Mouse (Mus musculus) WW6 (cell line): ENCODE measurements around the gene Wwc1.

Experiments used
- DNase-seq: peaks from one replicate; pipeline ENCODE4 v3.0.0-alpha.2; 2013; ENCODE audit warnings: low read depth, low spot score

Gene Wwc1

DNA sequence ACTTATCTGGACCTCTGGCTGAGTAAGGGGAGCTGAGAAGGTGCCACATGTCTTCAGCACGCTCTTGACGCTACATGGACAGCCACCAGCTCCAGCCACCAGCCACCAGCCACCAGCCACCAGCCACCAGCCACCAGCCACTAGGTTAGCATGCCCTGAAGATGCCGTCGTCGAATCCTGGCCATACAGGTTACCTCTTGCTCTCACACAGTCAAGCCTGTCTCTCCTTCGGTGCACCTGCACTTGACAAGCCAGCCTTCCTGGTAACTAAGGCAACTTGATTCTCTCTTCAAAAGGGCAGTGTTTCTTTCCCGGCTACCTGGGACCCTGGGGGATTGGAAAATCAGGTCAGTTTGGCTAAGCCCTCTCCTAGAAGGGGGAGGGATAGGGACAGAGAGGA, 7.2 kb downstream of the Wwc1 start:
- no peak for DNase-seq

DNA sequence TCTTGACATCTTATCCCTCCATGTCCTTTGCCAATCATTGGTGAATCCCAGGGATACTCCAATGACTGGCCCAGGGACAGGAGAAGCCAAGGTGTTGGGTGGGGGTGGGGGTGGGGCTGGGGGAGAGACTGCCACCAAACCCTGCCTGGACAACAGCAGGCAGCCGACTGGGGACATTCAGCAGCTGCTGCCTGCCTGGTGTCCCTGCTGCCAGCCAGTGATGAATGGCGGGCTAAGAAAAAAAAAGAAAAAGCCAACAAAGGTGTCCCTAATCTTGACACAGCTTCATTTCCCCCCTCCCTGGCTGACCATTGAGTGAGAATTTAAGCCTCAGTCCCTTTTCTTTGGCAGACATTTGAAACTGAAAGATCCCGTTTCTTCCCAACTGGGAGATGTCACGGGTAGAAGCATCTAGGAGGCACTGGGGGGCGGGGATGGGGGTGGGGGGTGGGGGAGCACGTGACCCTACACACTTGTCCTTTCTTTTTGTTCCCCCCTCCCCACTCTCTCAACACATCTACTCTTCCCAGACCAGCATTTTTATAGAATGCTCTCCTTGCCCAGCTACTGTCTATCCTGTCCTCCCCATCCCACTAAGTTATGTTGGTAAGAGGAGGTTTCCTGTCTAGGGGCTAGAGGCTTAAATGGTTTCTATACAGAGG, 7.9 kb downstream of the Wwc1 start:
- DNase-seq = no peak

DNA sequence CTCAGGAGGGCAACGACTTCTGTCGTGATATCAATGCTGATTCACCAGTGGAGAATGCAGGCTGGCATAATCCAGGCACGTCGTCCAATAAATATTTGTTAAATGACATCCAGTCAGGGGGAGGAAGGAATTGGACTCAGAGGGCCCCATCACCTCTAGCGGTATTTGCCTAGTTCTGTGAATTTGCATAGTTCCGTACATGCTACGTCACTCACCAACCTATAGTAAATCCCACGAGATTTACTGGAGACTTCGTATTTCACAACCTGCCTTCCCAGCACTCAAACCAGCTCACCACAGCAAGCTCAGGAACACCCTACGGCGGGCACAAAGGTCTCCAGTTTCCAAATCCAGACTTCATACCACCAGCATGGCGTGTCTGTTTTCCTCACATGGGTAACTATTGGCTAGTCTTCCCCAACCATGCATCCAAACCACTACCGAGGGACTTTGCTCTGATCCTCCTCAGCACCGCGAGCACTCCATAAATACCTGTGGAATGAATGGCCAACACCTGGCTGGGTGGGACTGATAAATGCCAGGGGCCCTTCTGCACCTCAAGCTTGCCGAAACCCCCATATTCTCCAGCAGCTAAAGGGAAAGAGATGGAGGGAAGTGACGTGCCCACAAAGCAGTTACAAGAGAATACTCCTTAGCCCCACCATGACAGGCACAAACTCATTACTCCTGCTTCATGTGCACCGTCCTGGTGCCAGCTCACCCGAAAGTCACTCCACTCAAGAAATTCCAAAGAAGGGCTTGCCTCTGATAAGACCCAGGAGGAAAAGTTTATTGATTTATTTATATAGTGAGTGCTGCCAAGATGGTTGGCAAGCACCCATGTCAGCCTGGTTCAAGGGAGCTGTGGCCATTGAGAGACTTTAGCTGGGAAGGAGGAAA, 9.3 kb downstream of the Wwc1 start:
- no peak for DNase-seq

DNA sequence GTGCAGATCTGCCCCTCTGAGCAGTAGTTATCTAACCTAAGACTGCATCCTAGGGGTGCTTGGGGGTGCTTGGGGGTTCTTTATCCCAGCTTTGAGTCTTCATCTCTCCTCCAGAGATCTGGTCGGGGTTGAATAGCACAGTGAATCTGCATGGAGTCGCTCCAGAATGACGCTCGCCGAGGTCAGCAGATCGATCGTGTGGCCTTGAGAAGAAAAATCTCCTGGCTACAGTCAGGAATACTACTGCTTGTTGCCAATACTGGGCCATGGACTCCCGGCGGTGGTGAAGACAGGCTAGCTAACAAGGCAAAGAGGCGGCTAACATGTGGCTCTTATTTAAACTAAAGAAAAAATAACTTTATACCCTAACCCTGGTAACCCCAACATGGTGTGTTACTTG, 12.0 kb downstream of the Wwc1 start:
- no peak for DNase-seq

DNA sequence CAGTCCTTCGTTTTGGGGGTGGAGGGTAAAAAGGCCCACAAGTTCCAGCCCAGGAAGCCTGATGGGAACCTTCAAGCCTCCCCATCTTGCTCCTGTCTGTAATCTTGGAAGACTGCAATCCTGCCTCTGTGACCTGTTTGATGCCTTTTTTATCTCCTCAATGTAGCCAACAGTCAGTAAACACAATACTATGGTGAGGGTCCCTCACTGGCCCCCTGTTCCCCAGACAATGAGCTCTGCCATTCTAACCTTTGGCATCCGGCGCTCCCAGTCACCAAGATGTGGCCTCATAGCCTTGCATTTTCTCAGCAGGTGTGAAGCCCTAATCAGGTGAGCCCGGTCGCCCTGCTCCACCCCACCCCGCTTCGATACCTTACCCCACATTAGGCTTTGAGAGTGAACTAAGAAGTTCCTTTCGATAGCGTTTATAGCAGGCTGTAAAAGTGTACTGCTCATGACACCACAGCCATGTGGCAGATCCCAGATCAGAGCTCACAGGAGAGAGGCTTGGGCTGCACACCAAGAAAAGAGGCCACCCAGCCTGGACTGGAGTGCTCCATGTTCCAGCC, 16.3 kb downstream of the Wwc1 start:
- DNase-seq = no peak

DNA sequence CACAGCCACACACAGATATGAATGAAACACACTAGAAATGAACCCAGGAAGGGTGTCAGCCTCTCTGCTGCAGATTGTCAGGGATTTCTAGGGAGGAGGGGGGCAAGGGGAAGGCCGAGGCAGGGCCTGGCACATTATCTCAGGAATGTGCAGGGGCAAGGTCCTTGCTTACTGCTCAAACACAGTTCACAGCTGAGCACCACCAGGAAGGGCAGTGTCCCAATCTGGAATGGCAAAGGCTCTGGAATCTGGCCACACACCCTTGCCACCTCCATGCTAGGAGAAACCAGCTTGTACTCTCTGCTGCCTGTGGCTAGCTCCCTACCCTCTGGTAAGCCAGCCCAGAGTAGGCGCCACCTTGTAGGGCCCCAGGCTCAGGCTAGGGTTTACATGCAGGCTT, 16.8 kb downstream of the Wwc1 start:
- DNase-seq = no peak

DNA sequence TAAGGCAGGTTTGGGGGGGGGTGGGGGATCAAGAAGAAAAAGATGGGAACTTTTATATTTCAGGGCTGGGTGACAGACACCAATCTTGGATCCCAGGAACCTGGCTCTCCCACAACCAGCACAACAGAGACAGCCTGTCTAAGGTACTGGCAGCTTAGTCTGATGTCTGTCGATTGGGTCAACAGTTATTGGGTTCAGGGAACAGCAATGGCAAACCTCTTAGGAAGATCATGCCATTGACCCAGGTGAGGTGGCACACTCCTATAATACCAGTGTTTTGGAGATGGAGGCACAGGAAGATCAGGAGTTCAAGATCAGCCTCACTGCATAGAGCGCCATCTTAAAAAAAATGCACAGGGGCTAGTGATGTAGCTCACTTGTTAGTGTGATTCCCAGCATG, 17.9 kb downstream of the Wwc1 start:
- DNase-seq = no peak

DNA sequence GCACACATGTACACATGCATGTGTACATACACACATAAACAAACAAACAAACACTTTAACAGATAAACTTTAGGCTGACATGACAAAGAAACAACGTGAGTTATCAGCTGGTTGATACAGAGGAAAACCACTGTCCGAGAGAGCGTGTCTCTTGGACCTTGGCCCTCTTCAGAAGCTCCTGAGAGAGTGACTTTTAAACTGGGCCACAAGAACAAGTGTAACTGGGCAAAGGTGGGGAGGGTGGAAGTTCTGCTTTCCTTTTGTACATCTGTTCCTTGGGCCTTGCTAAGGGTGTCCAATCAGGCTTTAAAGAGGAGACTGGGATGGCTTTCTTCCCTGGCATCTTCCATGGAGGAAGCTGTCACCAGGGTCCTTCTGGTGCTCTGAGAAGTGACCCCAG, 21.1 kb downstream of the Wwc1 start:
- no peak for DNase-seq

DNA sequence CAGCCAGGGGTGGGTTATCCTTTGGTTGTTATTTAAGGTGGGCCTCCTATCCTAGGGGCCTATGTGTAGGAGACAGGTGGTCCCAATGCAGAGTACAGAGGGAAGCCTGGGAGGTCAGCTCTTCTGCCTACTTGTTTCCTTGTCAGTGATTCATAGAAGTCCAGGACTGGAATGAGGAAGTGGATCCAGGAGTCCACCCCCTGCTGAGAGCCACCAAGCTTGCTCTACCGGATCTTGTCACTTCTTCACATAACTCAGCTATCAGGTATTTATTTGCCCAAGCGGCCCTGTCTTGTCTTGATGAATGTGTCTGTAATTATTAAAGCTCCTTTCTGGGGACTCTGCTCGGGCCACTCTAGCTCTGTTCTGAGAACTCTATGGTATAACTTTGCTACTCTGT, 24.8 kb downstream of the Wwc1 start:
- DNase-seq = no peak

DNA sequence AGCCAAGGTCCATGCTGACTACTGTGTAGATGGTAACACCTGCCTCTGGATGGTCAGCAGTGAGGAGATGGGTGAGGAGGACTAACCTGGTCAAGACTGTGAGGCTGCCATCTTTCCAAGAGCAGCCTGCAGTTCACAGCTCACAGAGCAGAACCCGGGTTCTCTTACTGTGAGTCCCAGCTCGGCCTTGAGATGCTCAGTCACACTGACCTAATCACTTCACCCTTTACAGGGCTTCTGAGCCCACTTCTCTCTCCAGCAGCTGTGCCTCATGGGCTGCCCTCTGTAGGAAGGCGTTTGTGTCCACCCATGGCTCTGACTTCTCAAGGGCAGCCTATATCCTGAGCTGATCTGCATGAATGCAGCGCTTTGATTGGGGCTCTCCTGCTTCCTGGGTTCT, 27.1 kb downstream of the Wwc1 start:
- no peak for DNase-seq

DNA sequence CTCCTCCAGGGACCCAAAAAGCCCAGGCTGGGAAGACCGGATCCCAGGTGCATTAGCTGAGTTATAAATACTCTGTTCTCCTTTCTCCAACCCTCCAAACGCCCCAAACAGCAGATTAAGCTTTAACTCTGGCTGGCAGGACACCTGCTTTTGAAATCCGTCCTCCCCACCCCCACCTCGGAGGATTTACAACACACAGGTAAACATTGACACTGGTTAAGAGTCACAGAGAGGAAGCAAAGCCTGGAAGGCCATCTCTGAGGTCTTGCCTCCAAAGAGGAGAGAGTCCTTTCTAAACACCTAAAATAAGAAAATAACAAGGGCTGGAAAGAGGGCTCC, 28.6 kb downstream of the Wwc1 start:
- DNase-seq = no peak

DNA sequence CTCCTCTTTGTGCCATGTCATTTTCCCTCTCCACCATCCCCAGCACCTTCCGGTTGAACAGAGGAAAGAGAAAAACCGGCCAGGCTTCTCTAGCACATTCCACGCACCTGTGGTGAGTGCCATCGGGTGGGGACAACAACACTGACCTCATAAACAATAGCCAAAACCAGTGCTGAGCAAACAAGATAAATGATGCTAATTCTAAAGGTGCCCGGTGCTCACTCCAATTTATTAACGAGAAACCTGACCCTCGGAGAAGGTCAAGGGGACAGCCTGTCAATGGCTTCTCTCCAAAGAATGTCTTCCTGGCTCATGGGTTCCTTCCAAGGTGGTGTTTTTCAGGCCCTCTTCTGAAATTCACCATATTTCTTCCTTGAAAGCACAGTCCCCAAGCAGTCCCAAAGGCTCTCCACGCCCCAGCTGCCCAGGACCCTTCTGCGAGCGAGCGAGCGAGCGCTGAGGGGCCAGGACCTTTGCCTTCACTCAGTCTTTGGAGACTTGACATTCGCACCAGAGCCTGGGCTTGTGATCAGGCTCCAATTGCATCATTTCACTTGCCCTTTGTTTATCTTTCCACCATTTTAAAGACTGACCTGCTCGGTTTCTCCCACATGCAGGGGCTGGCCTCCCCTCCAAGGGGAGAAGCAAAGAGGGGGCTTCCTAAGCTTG, 29.1 kb downstream of the Wwc1 start:
- no peak for DNase-seq

DNA sequence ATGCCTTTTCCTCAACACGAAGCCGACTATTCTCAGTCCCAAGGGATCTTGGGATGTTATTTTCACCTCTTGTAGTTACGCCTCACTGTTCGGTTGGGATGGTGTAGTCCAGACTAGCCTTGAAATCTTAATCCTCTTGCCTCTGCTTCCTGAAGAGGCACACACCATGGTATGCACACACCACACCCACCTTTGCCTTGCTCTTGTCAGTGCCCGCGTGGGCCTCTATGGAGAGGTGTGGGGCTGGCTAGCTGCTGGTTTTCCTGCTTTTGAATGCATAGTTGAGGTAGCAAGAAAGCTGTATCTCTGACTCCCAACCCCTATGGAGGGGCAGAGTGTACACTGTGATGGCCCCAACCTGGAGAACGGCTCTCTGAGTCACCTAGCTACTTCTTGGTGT, 29.9 kb downstream of the Wwc1 start:
- DNase-seq = no peak

DNA sequence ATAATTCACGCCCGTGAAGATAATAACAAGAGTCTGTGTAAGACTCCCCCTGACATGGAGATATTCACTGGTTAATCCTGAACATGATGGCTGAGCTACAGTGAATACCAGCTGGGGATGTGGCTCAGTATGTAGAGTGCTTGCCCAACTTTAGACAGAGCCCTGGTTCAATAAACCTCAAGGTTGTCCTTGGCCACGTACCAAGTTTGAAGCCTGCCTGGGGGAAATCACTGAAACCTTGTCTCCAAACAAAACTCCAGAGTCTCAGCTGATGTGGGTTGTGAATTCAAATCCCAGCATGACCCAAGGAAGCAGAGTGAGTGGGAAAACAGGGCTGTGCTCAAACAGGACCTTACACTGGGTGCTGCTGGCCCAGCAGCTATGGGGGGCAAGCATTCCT, 30.3 kb downstream of the Wwc1 start:
- DNase-seq = no peak

DNA sequence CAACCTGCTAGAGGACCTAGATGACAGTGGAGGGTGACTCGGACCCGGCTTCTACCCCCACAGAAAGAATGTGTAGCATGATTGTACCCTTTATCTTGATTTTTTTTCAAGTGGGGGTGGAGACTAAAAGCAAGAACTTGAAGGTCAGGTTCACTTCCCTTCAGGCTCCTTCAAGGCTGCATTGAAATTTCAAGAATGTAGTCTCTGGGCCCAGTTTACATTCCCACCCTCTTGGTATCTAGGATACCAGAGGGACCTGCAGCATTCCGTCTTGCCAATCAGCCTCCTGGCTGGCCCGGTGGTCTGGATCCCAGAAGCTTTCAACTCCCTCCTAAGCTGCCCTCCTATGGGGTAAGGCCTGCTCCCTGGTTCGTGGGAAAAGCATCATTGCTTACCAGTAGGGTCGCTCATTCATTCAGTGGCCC, 31.9 kb downstream of the Wwc1 start:
- peak; percentile 24 for DNase-seq

DNA sequence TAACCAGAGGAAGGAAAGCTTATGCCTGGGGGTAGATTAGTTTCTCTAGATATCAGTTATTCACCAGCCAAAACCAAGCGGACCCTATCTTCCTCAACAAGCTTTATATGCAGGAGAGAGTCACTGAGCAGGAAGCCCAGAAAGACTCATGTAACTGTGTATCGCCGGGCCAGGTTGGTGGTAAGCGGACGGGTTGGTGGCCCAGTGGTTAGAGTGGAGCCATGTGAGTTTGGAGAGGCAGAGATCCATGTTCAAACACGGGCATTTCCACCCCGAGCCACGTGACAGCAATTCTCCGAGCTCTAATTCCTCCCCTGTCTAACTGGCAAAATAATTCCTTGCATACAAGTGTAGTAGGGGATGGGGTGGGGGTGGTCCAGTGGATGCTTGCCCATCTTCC, 32.4 kb downstream of the Wwc1 start:
- no peak for DNase-seq

DNA sequence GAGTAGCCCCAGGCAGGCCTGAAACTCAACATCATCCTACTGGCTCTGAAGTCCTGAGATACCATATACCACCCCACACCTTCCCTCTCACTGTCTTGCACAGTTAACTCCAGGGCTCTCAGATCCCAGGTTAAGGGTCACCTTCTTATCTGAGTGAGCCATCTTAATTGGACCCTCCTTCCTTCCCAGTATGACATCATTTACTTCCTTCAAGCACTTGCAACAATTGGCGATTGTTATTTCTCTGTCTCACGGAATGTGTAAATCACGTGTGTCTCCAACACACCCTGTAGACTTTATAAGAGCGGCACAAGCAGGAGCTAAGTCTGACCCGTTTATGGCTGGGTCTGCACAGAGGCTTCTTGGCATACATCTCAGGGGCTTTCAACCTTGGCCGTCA, 35.1 kb downstream of the Wwc1 start:
- DNase-seq = no peak

DNA sequence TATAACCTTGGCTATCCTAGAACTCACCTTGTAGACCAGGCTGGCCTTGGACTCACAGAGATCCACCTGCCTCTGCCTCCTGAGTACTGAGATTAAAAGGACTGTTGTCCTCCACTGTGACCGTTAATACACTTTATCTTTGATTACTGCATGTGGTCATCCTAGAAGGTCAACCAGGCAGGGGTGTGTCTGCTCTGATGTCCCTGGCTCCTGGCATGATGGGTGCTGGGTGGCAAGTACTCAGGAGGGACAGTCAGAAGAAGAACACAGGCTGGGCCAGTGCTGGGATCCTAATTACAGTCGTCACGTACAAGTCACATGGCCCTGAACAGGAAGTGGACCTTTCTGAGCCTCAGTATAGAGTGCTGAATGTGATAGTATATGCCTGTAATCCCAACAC, 38.7 kb downstream of the Wwc1 start:
- no peak for DNase-seq

DNA sequence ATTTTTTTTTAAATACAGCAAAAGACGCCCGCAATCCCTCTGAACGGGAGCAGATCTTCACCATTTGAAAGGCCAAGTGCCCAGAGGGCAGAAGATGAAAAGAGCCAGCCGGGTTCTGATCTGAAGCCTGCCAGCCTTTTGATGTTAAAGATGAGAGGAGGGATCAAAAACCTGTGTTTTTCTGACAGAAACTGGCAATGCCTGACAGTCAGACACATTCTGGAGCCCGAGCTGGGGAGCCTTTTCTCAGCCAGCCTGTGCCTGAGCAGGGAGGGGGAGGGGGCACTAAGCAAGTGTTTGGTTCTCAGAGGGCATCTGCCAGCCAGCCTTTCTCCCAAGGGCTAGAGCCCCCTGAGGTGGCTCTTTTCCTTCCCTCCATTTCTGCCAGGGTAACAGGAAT, 39.3 kb downstream of the Wwc1 start:
- DNase-seq = no peak

DNA sequence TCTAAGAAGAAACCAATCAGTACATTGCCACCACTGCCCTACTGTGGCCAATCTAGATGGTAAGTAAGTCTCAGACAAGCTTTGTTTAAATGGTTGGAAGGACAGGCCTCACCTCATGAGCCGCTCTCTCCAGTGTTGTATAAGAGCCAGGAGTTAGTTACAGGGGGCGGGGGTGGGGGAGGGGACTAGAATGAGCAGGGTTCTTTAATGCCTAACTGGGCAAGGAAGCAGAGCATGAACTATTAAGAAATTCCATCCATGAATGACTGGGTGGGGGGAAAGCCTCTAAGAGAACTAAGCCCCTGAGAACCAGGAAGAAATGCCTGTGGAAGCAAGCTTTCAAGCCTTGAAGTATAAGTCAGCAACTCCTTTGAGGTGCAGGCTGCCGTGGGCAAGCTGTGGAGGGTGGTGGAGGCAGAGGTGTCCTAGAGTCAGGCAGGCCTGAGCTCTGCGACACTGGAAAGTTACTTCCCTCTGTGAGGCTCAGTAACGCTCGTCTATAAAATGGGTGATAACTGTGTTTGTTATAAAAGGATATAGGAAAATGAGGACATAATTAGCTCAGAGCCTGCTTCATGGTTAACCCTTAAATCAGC, 41.4 kb downstream of the Wwc1 start:
- no peak for DNase-seq

DNA sequence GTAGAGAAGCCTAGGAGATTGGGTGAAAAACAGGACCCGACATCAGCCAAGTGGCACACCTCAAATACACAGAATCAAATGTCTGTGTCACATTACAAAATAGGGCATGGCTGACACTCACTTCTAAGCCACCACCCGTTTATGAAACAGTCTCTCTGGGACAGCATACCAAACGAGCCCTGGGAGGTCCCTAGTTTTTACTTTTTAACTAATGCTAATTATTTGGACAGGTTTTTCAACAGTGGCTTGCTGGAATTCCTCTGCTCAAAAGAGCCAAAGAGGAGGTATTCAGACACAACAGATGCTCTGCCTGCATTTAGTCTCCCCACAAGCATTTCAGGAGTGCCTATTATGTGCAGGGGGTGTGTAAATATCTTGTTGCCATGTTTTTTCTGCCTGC, 44.7 kb downstream of the Wwc1 start:
- DNase-seq = no peak

DNA sequence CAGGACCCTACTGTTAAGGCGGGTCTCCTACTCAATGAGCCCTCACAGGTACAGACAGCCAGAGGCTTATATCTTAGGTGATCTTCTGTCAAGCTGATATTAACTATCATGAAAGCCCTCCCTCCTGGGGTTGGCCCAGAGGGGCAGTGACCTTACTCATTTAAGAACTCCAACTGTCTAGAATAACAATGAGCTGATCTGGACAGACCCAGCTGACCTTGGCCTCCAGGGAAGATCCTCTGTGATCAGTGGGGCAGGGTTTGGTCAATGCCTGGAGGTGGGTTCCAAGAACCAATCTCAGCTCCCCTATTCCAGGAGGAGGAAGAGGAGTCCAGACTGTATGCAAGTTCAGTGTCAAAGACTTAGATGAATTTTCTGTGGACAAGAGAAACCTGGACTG, 45.2 kb downstream of the Wwc1 start:
- DNase-seq = no peak
